In genomic region chr6:85403039-85403438, GRCm38 (mm10) we compare ENCODE assay signal across 32 mouse cellular contexts. TPM values are rescaled to one million over a fixed set of nuclear protein-coding genes. Genes with fewer than 3 reads are reported as not detected.
A peak's percentile ranks its signal among the peaks of the same experiment; 100 is the strongest.
DNase-seq lines count a peak whose midpoint lies in the region; ATAC-seq and TF ChIP-seq lines count a peak whose summit lies in the region.
"Had no signal": no experiment of that assay in that cellular context is flagged by ENCODE, and none has a peak within 500 bp of the region (broad histone marks: within the 10 kb centered on the region; RNA-seq: fewer than 3 reads in every experiment).

No protein-coding gene starts in this region.

- TF ChIP-seq EP300 in heart, adult 2 months (IDR thresholded peaks at IDR 0.05; ENCODE audit: insufficient read depth, low read depth, low read length), result no peak

- no peaks in the 10 kb centered on the region for H3K27me3 ChIP-seq in heart, adult 2 months (ENCODE audit: control insufficient read depth, insufficient read depth, low read length)
- H3K27me3 ChIP-seq in midbrain, embryonic 10.5 days (ENCODE audit: low read depth, poor library complexity, severe bottlenecking), result peaks cover 37% of the 10 kb centered on the region
- peaks cover 7% of the 10 kb centered on the region for H3K27me3 ChIP-seq in midbrain, postnatal 0 days (ENCODE audit: insufficient read depth, low read length)
- peaks cover 6% of the 10 kb centered on the region; the same call in 1 of the 2 replicates for H3K27me3 ChIP-seq in forebrain, embryonic 16.5 days (replicated peaks; ENCODE audit: control insufficient read depth, insufficient read depth, low read length)
- H3K27me3 ChIP-seq in midbrain, embryonic 15.5 days (replicated peaks), result 0 out of 2 replicates have a peak, but pooled peaks cover 3% of the 10 kb centered on the region

- ATAC-seq in midbrain, postnatal 0 days (ENCODE audit: low FRiP score), result no peak
- peak; percentile 59 for ATAC-seq in forebrain, embryonic 16.5 days
- ATAC-seq in midbrain, embryonic 15.5 days (replicated peaks), result peak; percentile 45
- ATAC-seq: liver, embryonic 12.5 days had no signal

- intact Hi-C loops in heart, adult 2 months (cut with DNase I), result no loop called here

- 54% methylated on average over 10 of the region's 10 CpGs for WGBS in heart, adult 2 months
- WGBS in midbrain, embryonic 10.5 days, result 87% methylated on average over 10 of the region's 10 CpGs
- 51% methylated on average over 10 of the region's 10 CpGs for WGBS in midbrain, postnatal 0 days
- 41% methylated on average over 10 of the region's 10 CpGs for WGBS in forebrain, embryonic 16.5 days
- 56% methylated on average over 10 of the region's 10 CpGs for WGBS in midbrain, embryonic 15.5 days

- no peaks in the 10 kb centered on the region for H3K9me3 ChIP-seq in midbrain, embryonic 10.5 days (replicated peaks)
- no peaks in the 10 kb centered on the region for H3K9me3 ChIP-seq in midbrain, postnatal 0 days (ENCODE audit: low read length)
- no peaks in the 10 kb centered on the region for H3K9me3 ChIP-seq in forebrain, embryonic 16.5 days (ENCODE audit: control insufficient read depth, low read length)
- no peaks in the 10 kb centered on the region for H3K9me3 ChIP-seq in midbrain, embryonic 15.5 days
- H3K9me3 ChIP-seq: embryonic facial prominence, embryonic 15.5 days; G1E; limb, embryonic 12.5 days; liver, embryonic 12.5 days; neural tube, embryonic 12.5 days had no signal

- H3K9ac ChIP-seq in heart, adult 2 months (ENCODE audit: low read depth, low read length), result no peak overlapping the region
- H3K9ac ChIP-seq in midbrain, postnatal 0 days (replicated peaks; ENCODE audit: low read length, poor library complexity, severe bottlenecking), result no peak overlapping the region
- H3K9ac ChIP-seq in forebrain, embryonic 16.5 days (replicated peaks; ENCODE audit: low read depth, low read length), result 0 out of 2 replicates have a peak overlapping the region, but pooled peaks have one; percentile 24
- no peak overlapping the region for H3K9ac ChIP-seq in midbrain, embryonic 15.5 days
- H3K9ac ChIP-seq: embryonic facial prominence, embryonic 15.5 days; limb, embryonic 12.5 days; liver, embryonic 12.5 days; neural tube, embryonic 12.5 days had no signal

- no peaks in the 10 kb centered on the region for H3K79me2 ChIP-seq in heart, adult 2 months (replicated peaks; ENCODE audit: control insufficient read depth, insufficient read depth, low read length)

- no peak overlapping the region for H3K4me2 ChIP-seq in midbrain, postnatal 0 days (ENCODE audit: low read depth, low read length, poor library complexity, severe bottlenecking)
- no peak overlapping the region for H3K4me2 ChIP-seq in forebrain, embryonic 16.5 days (ENCODE audit: low read length)
- no peak overlapping the region for H3K4me2 ChIP-seq in midbrain, embryonic 15.5 days
- H3K4me2 ChIP-seq: embryonic facial prominence, embryonic 15.5 days; limb, embryonic 12.5 days; liver, embryonic 12.5 days; neural tube, embryonic 12.5 days had no signal

- H3K4me3 ChIP-seq in heart, adult 2 months, result no peak overlapping the region
- no peak overlapping the region for H3K4me3 ChIP-seq in midbrain, embryonic 10.5 days
- no peak overlapping the region for H3K4me3 ChIP-seq in midbrain, postnatal 0 days (ENCODE audit: low read depth, low read length)
- no peak overlapping the region for H3K4me3 ChIP-seq in forebrain, embryonic 16.5 days (replicated peaks; ENCODE audit: low read length)
- H3K4me3 ChIP-seq in midbrain, embryonic 15.5 days, result no peak overlapping the region
- H3K4me3 ChIP-seq: embryonic facial prominence, embryonic 15.5 days; limb, embryonic 12.5 days; liver, embryonic 12.5 days; neural tube, embryonic 12.5 days had no signal

- no peak for TF ChIP-seq POLR2A in heart, adult 2 months (IDR thresholded peaks at IDR 0.05; ENCODE audit: insufficient read depth, low read depth, low read length)

- TF ChIP-seq CTCF in heart, adult 2 months (IDR thresholded peaks at IDR 0.05), result no peak
- no peak for TF ChIP-seq CTCF in midbrain, postnatal 0 days (IDR thresholded peaks at IDR 0.05)

- H3K4me1 ChIP-seq in heart, adult 2 months (ENCODE audit: control insufficient read depth, insufficient read depth, low read length), result peaks cover 13% of the 10 kb centered on the region
- H3K4me1 ChIP-seq in midbrain, embryonic 10.5 days, result peaks cover 17% of the 10 kb centered on the region
- H3K4me1 ChIP-seq in midbrain, postnatal 0 days (ENCODE audit: insufficient read depth, low read length), result no peaks in the 10 kb centered on the region
- H3K4me1 ChIP-seq in forebrain, embryonic 16.5 days (replicated peaks; ENCODE audit: control insufficient read depth, insufficient read depth, low read length), result peaks cover 19% of the 10 kb centered on the region; the same call in 1 of the 2 replicates
- no peaks in the 10 kb centered on the region for H3K4me1 ChIP-seq in midbrain, embryonic 15.5 days
- H3K4me1 ChIP-seq: embryonic facial prominence, embryonic 15.5 days; liver, embryonic 12.5 days; neural tube, embryonic 12.5 days had no signal

- peak overlapping the region; percentile 94 for H3K27ac ChIP-seq in heart, adult 2 months
- H3K27ac ChIP-seq in midbrain, embryonic 10.5 days (replicated peaks), result 0 out of 2 replicates have a peak overlapping the region, but pooled peaks have one; percentile 23
- no peak overlapping the region; the same call in 1 of the 2 replicates for H3K27ac ChIP-seq in midbrain, postnatal 0 days (ENCODE audit: low read depth, low read length)
- peak overlapping the region; percentile 54 for H3K27ac ChIP-seq in forebrain, embryonic 16.5 days (ENCODE audit: low read length)
- H3K27ac ChIP-seq in midbrain, embryonic 15.5 days, result peak overlapping the region; percentile 69
- H3K27ac ChIP-seq: embryonic facial prominence, embryonic 15.5 days; limb, embryonic 12.5 days; liver, embryonic 12.5 days; neural tube, embryonic 12.5 days had no signal

- no peaks in the 10 kb centered on the region for H3K36me3 ChIP-seq in heart, adult 2 months (ENCODE audit: control insufficient read depth, insufficient read depth, low read length)
- no peaks in the 10 kb centered on the region for H3K36me3 ChIP-seq in midbrain, embryonic 10.5 days
- no peaks in the 10 kb centered on the region for H3K36me3 ChIP-seq in midbrain, postnatal 0 days (ENCODE audit: insufficient read depth, low read length)
- H3K36me3 ChIP-seq in forebrain, embryonic 16.5 days (ENCODE audit: control insufficient read depth, insufficient read depth), result no peaks in the 10 kb centered on the region
- no peaks in the 10 kb centered on the region for H3K36me3 ChIP-seq in midbrain, embryonic 15.5 days (replicated peaks)
- H3K36me3 ChIP-seq: embryonic facial prominence, embryonic 15.5 days; G1E; limb, embryonic 12.5 days; liver, embryonic 12.5 days; neural tube, embryonic 12.5 days had no signal

- DNase-seq in heart, adult 2 months, result no peak
- DNase-seq in heart, adult 9 months (ENCODE audit: low spot score in 2 of 2), result no peak
- DNase-seq in midbrain, embryonic 10.5 days (ENCODE audit: low spot score), result no peak
- no peak for DNase-seq in midbrain, postnatal 0 days (ENCODE audit: low spot score)
- no peak for DNase-seq in kidney, adult 8-10 months
- DNase-seq in spleen, postnatal 10 days (ENCODE audit: low spot score in 2 of 2), result no peak
- DNase-seq: adrenal gland, adult 8-10 months; cerebellum, adult 8-10 months; gastrocnemius, postnatal 36 days; kidney, adult 9 months; kidney, postnatal 14 days; lung, adult 18-20 months; retina, postnatal 1 day; right cerebral cortex, postnatal 25 days; spleen, adult 18-20 months had no signal

RNA-seq across cellular contexts. Expression of gene Noto, which starts 20.6 kb away (rescaled TPM):
- total RNA-seq in heart, adult 2 months (2021), result not detected
- not detected in 2 replicates for polyA plus RNA-seq in heart, adult 2 months (2012; rRNA removed)
- not detected in 2 replicates for polyA plus RNA-seq in midbrain, embryonic 10.5 days (2016; fragmentation: Nextera tagmentation; extraction: Ambion mirVana)
- total RNA-seq in midbrain, postnatal 0 days (2014; rRNA removed), result not detected in 2 replicates
- not detected in 2 replicates for polyA plus RNA-seq in midbrain, postnatal 0 days (2015; fragmentation: Nextera tagmentation; extraction: Ambion mirVana)
- not detected in 2 replicates for polyA plus RNA-seq in forebrain, embryonic 16.5 days (2015; fragmentation: Nextera tagmentation; extraction: Ambion mirVana)
- not detected in 2 replicates for polyA plus RNA-seq in midbrain, embryonic 15.5 days (2015; fragmentation: Nextera tagmentation; extraction: Ambion mirVana)
- total RNA-seq: adrenal gland, adult 8-10 months; CH12.LX; gastrocnemius, postnatal 36 days; heart, adult 8-10 months; hematopoietic stem cell, adult 5-6 weeks; layer of hippocampus, adult 8-10 months; left cerebral cortex, postnatal 14 days; megakaryocyte, adult 5-6 weeks had no signal
- polyA plus RNA-seq: embryonic facial prominence, embryonic 15.5 days; G1E; heart, embryonic 16.5 days; intestine, embryonic 14.5 days; limb, embryonic 12.5 days; liver, embryonic 12.5 days; neural tube, embryonic 12.5 days; testis, adult 2 months; urinary bladder, adult 2 months had no signal

RNA-seq across cellular contexts. Expression of gene Rab11fip5, which starts 28.6 kb away (rescaled TPM):
- 10 to 100 TPM; 59.3 to 73.9 TPM for total RNA-seq in heart, adult 2 months (2021)
- polyA plus RNA-seq in heart, adult 2 months (2012; rRNA removed), result 41.6 and 55.0 TPM in 2 replicates
- 4.2 and 6.4 TPM in 2 replicates for polyA plus RNA-seq in midbrain, embryonic 10.5 days (2016; fragmentation: Nextera tagmentation; extraction: Ambion mirVana)
- 52.9 and 65.5 TPM in 2 replicates for total RNA-seq in midbrain, postnatal 0 days (2014; rRNA removed)
- polyA plus RNA-seq in midbrain, postnatal 0 days (2015; fragmentation: Nextera tagmentation; extraction: Ambion mirVana), result 24.3 and 27.2 TPM in 2 replicates
- polyA plus RNA-seq in forebrain, embryonic 16.5 days (2015; fragmentation: Nextera tagmentation; extraction: Ambion mirVana), result 15.4 and 19.3 TPM in 2 replicates
- 22.1 and 23.4 TPM in 2 replicates for polyA plus RNA-seq in midbrain, embryonic 15.5 days (2015; fragmentation: Nextera tagmentation; extraction: Ambion mirVana)
- polyA plus RNA-seq: G1E had no signal

RNA-seq across cellular contexts. Expression of gene Smyd5, which starts 28.8 kb away (rescaled TPM):
- total RNA-seq in heart, adult 2 months (2021), result 10 to 100 TPM in 1 of 2 experiments, 1 to 10 TPM in 1; 8.1 to 13.6 TPM
- polyA plus RNA-seq in heart, adult 2 months (2012; rRNA removed), result 13.1 and 13.9 TPM in 2 replicates
- 75.6 and 83.9 TPM in 2 replicates for polyA plus RNA-seq in midbrain, embryonic 10.5 days (2016; fragmentation: Nextera tagmentation; extraction: Ambion mirVana)
- total RNA-seq in midbrain, postnatal 0 days (2014; rRNA removed), result 66.6 and 71.4 TPM in 2 replicates
- polyA plus RNA-seq in midbrain, postnatal 0 days (2015; fragmentation: Nextera tagmentation; extraction: Ambion mirVana), result 65.6 and 66.5 TPM in 2 replicates
- polyA plus RNA-seq in forebrain, embryonic 16.5 days (2015; fragmentation: Nextera tagmentation; extraction: Ambion mirVana), result 57.9 and 69.8 TPM in 2 replicates
- polyA plus RNA-seq in midbrain, embryonic 15.5 days (2015; fragmentation: Nextera tagmentation; extraction: Ambion mirVana), result 67.6 and 73.2 TPM in 2 replicates

RNA-seq across cellular contexts. Expression of gene Cct7, which starts 48.3 kb away (rescaled TPM):
- 100 to 1,000 TPM; 144 to 159 TPM for total RNA-seq in heart, adult 2 months (2021)
- 83.7 and 133 TPM in 2 replicates for polyA plus RNA-seq in heart, adult 2 months (2012; rRNA removed)
- polyA plus RNA-seq in midbrain, embryonic 10.5 days (2016; fragmentation: Nextera tagmentation; extraction: Ambion mirVana), result 700 and 751 TPM in 2 replicates
- 176 and 203 TPM in 2 replicates for total RNA-seq in midbrain, postnatal 0 days (2014; rRNA removed)
- polyA plus RNA-seq in midbrain, postnatal 0 days (2015; fragmentation: Nextera tagmentation; extraction: Ambion mirVana), result 502 and 505 TPM in 2 replicates
- polyA plus RNA-seq in forebrain, embryonic 16.5 days (2015; fragmentation: Nextera tagmentation; extraction: Ambion mirVana), result 666 and 671 TPM in 2 replicates
- 586 and 601 TPM in 2 replicates for polyA plus RNA-seq in midbrain, embryonic 15.5 days (2015; fragmentation: Nextera tagmentation; extraction: Ambion mirVana)

RNA-seq across cellular contexts. Expression of gene Pradc1, which starts 48.7 kb away (rescaled TPM):
- 10 to 100 TPM in 1 of 2 experiments, 1 to 10 TPM in 1; 8.9 to 11.0 TPM for total RNA-seq in heart, adult 2 months (2021)
- polyA plus RNA-seq in heart, adult 2 months (2012; rRNA removed), result 22.4 and 22.7 TPM in 2 replicates
- polyA plus RNA-seq in midbrain, embryonic 10.5 days (2016; fragmentation: Nextera tagmentation; extraction: Ambion mirVana), result 42.8 and 44.9 TPM in 2 replicates
- total RNA-seq in midbrain, postnatal 0 days (2014; rRNA removed), result 8.6 and 9.7 TPM in 2 replicates
- polyA plus RNA-seq in midbrain, postnatal 0 days (2015; fragmentation: Nextera tagmentation; extraction: Ambion mirVana), result 25.3 and 28.2 TPM in 2 replicates
- polyA plus RNA-seq in forebrain, embryonic 16.5 days (2015; fragmentation: Nextera tagmentation; extraction: Ambion mirVana), result 24.5 and 28.6 TPM in 2 replicates
- polyA plus RNA-seq in midbrain, embryonic 15.5 days (2015; fragmentation: Nextera tagmentation; extraction: Ambion mirVana), result 18.5 and 22.6 TPM in 2 replicates
